Mouse (Mus musculus) mature B cell (primary cell): ENCODE measurements around the gene Col10a1.
"Not testable (repeated sequence)": the region's sequence is repeated elsewhere in the genome, so short reads cannot be mapped to it uniquely, and the experiment has no call there.

Experiments used
- in situ Hi-C: fragments of 300-500 bp; cut with MboI; formaldehyde crosslinking; loops from 2 replicates; pipeline ENCODE4 v1.14.3; 2019

Gene Col10a1

GRCm38 (mm10) chr10:34389681-34390080, at the start of gene Col10a1:
Gene Col10a1, plus strand, starts transcription at chr10:34389981.
- in situ Hi-C loops, result no loop called here

DNA sequence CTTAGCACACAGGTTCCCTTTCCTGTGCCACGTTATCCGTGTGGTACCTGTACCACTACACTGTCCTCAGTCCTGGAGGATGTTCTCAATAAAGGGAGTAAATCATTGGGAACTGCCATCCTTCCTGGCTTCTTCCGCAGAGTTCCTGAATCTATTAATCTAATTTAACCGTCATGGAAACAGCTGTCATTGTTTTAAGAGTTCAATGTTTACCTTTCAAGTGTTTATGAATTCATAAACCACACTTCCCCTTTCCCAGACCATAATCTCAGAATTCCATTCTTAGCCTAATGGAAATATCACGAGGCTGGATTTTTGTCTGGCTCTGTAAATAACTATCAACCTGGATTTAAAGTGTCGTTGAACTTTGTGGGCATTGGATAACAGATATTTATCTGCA, 48.8 kb upstream of the Col10a1 start:
- in situ Hi-C loops, result no loop called here

DNA sequence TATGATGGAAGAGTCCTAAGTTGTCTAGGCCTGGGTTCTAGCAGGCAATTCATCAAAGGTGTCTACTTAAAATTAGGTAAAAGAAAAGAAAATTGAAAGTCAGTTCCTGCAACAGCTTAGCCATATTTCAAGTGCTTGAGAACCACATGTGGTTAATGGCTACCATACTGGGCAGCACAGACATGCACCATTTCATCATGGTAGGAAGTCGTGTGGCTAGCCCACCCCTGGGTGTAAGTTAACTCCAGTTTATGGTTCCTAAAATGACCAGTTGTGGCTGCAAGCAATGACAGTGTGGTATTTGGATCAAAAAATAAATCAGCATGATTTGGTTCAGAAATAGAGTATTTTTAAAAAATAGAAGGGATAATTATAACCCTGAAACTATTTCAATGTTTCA, 47.9 kb upstream of the Col10a1 start:
- in situ Hi-C loops, result no loop called here

DNA sequence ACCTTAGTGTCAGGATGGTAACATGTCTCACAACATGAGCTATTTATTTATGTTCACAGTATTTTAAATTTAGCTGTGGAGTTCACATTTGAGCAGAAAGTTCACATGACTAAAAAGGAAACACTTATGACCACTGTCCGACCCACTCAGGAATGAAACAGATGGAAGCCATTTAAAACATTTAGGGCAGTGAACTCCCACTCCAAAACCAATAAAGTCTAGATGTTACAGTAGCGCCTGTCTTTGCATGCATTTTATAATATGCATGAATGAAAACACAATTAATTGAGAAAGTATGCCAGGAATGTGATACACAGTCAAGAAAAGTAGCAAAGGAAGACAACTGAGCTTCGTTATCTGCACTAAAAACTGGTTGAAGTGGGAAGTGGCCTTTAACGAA, 37.6 kb upstream of the Col10a1 start:
- in situ Hi-C loops, result no loop called here

DNA sequence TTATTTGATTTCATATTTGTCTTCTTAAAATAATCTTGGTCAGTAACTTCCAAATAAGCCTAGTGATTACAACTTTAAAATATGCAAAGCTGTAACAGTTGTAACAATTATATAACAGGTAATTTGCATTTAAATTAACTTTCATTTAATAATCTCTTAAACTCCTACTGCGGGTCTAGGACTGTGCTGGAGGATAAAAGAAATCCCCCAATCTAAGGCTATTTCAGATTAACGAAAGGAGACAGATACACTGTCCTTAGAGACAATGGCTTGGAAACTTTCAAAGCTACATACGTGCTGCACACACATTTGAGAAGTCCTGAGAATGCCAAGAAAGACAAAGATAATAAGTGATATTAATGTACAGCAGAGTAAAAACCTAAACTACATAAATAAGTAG, 31.5 kb upstream of the Col10a1 start:
- in situ Hi-C loops, result no loop called here

- in situ Hi-C loops, result no loop called here
These were observed 26.0 kb upstream of the Col10a1 start for GRCm38 (mm10) chr10:34363756-34364155.

- in situ Hi-C loops, result no loop called here
These were observed 21.6 kb upstream of the Col10a1 start for GRCm38 (mm10) chr10:34368138-34368537.

- in situ Hi-C loops, result no loop called here
These were observed 16.4 kb upstream of the Col10a1 start for GRCm38 (mm10) chr10:34373332-34373731.

- in situ Hi-C loops, result no loop called here
These were observed 4.1 kb upstream of the Col10a1 start for GRCm38 (mm10) chr10:34385636-34386035.

- in situ Hi-C loops, result no loop called here
These were observed 7.2 kb downstream of the Col10a1 start for GRCm38 (mm10) chr10:34396959-34397358.

- in situ Hi-C loops, result no loop called here
These were observed 9.5 kb downstream of the Col10a1 start for GRCm38 (mm10) chr10:34399267-34399666.

- in situ Hi-C loops, result no loop called here
These were observed 28.5 kb downstream of the Col10a1 start, which contains the start of gene Nt5dc1 for GRCm38 (mm10) chr10:34418204-34418756. Gene Nt5dc1, minus strand, starts transcription at chr10:34418552.

- in situ Hi-C loops, result not testable (repeated sequence)
These were observed 29.0 kb downstream of the Col10a1 start for GRCm38 (mm10) chr10:34418794-34419193.

GRCm38 (mm10) chr10:34431783-34432182, 42.0 kb downstream of the Col10a1 start:
- in situ Hi-C loops, result no loop called here

GRCm38 (mm10) chr10:34434191-34434590, 44.4 kb downstream of the Col10a1 start:
- in situ Hi-C loops, result not testable (repeated sequence)
